Mouse (Mus musculus) G1E (cell line): ENCODE data around the gene Synpo2l.

Experiments used
- CTCF ChIP-seq: IDR thresholded peaks from 2 replicates; pipeline ENCODE4 v1.5.1; 2012; ENCODE audit warnings: low read depth, low read length, inconsistent platforms, mixed read lengths
- GATA1 ChIP-seq: IDR thresholded peaks from 2 replicates; pipeline ENCODE4 v1.6.1; 2012; ENCODE audit warnings: borderline replicate concordance, low read length, inconsistent platforms, mixed read lengths
- GATA2 ChIP-seq: IDR thresholded peaks from 2 replicates; pipeline ENCODE4 v1.6.1; 2012; ENCODE audit warnings: low read depth, low read length, inconsistent platforms, borderline replicate concordance
- POLR2AphosphoS5 ChIP-seq: IDR thresholded peaks from 2 replicates; pipeline ENCODE4 v1.6.1; 2012; ENCODE audit warnings: low read depth, low read length, inconsistent platforms; ENCODE audit not compliant: insufficient replicate concordance
- TAL1 ChIP-seq: conservative IDR thresholded peaks from 2 replicates; pipeline ENCODE4 v1.6.1; 2012; ENCODE audit warnings: low read depth, low read length, inconsistent platforms, mixed read lengths

- TF ChIP-seq CTCF (no peak), GATA1 (no peak), TAL1 (no peak), POLR2AphosphoS5 (no peak), GATA2 (no peak)
These were observed 58.0 kb downstream of the Synpo2l start for GRCm38 (mm10) chr14:20610146-20610545.
